Mouse (Mus musculus): ENCODE measurements at regions not wholly inside any gene's neighbourhood (a gene's known extent, or its start where the extent isn't known, plus 50 kb on each side); places are given as distances from the start of the nearest gene placed in this dataset.

- no peak for DNase-seq
Measured at GRCm38 (mm10) chr4:57362652-57363051, 61.0 kb upstream of the Ptpn3 start.

DNA sequence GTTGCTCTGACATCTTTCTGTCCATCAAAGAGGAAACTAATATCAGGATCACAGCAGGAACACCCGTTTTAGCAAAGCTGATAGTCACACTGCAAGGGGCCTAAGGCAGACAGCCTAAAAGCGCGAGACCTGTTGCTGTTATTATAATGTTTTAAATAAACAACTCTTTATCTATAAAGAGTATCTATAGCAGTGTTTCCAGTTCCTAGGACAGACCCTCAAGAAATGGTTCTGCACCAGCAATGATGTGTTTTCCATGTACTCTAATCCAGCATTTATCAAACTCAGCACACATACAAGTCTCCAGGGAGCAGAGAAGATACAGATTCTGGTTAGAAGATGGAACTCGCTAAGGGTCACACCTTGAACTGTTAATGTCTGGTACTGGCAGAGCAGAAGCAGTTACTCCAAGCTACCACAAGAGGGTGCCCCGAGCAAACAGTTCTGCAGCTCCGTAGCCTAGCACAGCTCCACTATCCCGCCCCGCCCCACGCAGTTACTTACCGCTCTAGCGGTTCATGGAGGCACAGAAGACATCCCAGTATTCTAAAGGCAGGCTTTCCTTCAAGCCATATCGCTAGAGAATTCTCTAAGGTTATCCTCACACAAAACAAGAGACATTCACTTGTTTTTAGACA, 64.2 kb upstream of the Palm2 start:
- peak; percentile 89 for DNase-seq

GRCm38 (mm10) chr4:57377872-57378271, 56.2 kb upstream of the Palm2 start:
- peak; percentile 74 for DNase-seq

DNA sequence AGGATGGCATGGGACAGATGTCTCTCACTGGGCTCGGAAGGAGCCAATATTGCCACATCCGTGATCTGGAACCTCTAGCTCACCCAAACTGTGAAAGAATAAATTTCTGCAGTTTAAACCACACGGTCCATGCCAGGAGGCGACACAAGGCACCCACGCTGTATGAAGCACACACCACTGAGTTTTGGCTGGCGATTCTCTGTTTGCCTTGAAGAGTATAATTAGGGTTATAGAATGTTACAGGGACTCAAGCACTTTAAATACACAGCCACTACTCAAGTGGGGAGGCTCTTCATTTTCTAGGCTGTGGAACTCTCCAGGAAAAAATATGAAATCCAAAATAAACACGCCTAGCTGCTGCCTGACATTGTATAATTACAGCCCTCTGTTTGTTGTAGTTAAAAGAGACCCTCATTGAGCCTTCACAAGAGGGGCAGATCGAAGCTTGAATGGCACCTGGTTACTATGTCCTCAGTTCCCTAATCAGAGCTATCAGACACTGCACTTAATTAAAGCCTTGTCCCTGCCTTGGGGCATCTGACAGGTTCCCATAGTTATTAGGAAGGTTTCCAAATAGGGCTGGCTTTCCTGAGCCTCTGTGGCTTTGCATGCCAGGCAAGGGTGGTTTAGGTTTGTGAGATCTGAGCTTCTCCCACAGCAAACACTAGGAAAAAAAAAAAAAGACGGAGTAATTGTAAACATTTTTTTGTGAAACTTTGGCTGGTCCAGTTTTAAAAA, 53.8 kb upstream of the Palm2 start:
- DNase-seq = no peak

GRCm38 (mm10) chr4:57381306-57381705, 52.7 kb upstream of the Palm2 start:
- no peak for DNase-seq
